Mouse (Mus musculus) thymus, adult 18-20 months (tissue): ENCODE measurements around the gene Lmbr1.
A peak's percentile ranks its signal among the peaks of the same experiment; 100 is the strongest.
"Not testable (repeated sequence)": the region's sequence is repeated elsewhere in the genome, so short reads cannot be mapped to it uniquely, and the experiment has no call there.

Source experiments
- DNase-seq, 2 experiments: peaks; one replicate each; pipeline ENCODE4 v3.0.0; 2022; ENCODE audit warnings: mixed read lengths in 2 of 2

Lmbr1 gene

GRCm38 (mm10) chr5:29378298-29379036 lies at the start of gene Lmbr1:
TSS of gene Lmbr1 (minus strand) at chr5:29378390.
- peak; percentile 71 to 73 for DNase-seq

GRCm38 (mm10) chr5:29423330-29423729 lies 45.1 kb upstream of the Lmbr1 start:
- DNase-seq: not testable (repeated sequence)

- no peak for DNase-seq
Observed at GRCm38 (mm10) chr5:29413041-29413440, 34.9 kb upstream of the Lmbr1 start.

GRCm38 (mm10) chr5:29410854-29411253 lies 32.7 kb upstream of the Lmbr1 start:
- no peak for DNase-seq

- no peak for DNase-seq
Observed at GRCm38 (mm10) chr5:29398427-29398826, 20.2 kb upstream of the Lmbr1 start.

GRCm38 (mm10) chr5:29388944-29389765 lies 11.0 kb upstream of the Lmbr1 start:
- DNase-seq: peak; percentile 26 to 30

GRCm38 (mm10) chr5:29388181-29388943 lies 10.2 kb upstream of the Lmbr1 start:
- no peak for DNase-seq

GRCm38 (mm10) chr5:29387591-29387990 lies 9.4 kb upstream of the Lmbr1 start:
- DNase-seq: no peak

GRCm38 (mm10) chr5:29382776-29383175 lies 4.6 kb upstream of the Lmbr1 start:
- DNase-seq: no peak

- no peak for DNase-seq
Observed at GRCm38 (mm10) chr5:29380091-29380490, 1.9 kb upstream of the Lmbr1 start.

- DNase-seq: peak in 1 of 2 experiments; percentile 10
Observed at GRCm38 (mm10) chr5:29377590-29378297, 446 bp downstream of the Lmbr1 start.

- DNase-seq: no peak
Observed at GRCm38 (mm10) chr5:29363511-29363910, 14.7 kb downstream of the Lmbr1 start.

- no peak for DNase-seq
Observed at GRCm38 (mm10) chr5:29335836-29336235, 42.4 kb downstream of the Lmbr1 start.

GRCm38 (mm10) chr5:29322503-29322902 lies 55.7 kb downstream of the Lmbr1 start:
- DNase-seq: no peak

- DNase-seq: no peak
Observed at GRCm38 (mm10) chr5:29309191-29309590, 69.0 kb downstream of the Lmbr1 start.

GRCm38 (mm10) chr5:29293194-29293593 lies 85.0 kb downstream of the Lmbr1 start:
- DNase-seq: no peak

- no peak for DNase-seq
Observed at GRCm38 (mm10) chr5:29290110-29290509, 88.1 kb downstream of the Lmbr1 start.

- DNase-seq: no peak
Observed at GRCm38 (mm10) chr5:29289703-29290102, 88.5 kb downstream of the Lmbr1 start.

GRCm38 (mm10) chr5:29281081-29281480 lies 97.1 kb downstream of the Lmbr1 start:
- DNase-seq: no peak

GRCm38 (mm10) chr5:29274746-29275145 lies 103.4 kb downstream of the Lmbr1 start:
- DNase-seq: no peak

GRCm38 (mm10) chr5:29273426-29273825 lies 104.8 kb downstream of the Lmbr1 start:
- DNase-seq: no peak

- DNase-seq: no peak
Observed at GRCm38 (mm10) chr5:29270879-29271278, 107.3 kb downstream of the Lmbr1 start.

- no peak for DNase-seq
Observed at GRCm38 (mm10) chr5:29253876-29254275, 124.3 kb downstream of the Lmbr1 start.
